In genomic region chr13:77072030-77072429, GRCm38 (mm10) we compare ENCODE assay signal across 16 mouse cellular contexts.
"Had no signal": no experiment of that assay in that cellular context is flagged by ENCODE, and none has a peak within 500 bp of the region (broad histone marks: within the 10 kb centered on the region; RNA-seq: fewer than 3 reads in every experiment).

No protein-coding gene starts in this region.

- H3K4me2 ChIP-seq: neural tube, embryonic 13.5 days; neural tube, embryonic 15.5 days; stomach, embryonic 15.5 days had no signal

- H3K4me1 ChIP-seq: neural tube, embryonic 13.5 days; neural tube, embryonic 15.5 days; stomach, embryonic 15.5 days had no signal

- H3K27ac ChIP-seq: neural tube, embryonic 13.5 days; neural tube, embryonic 15.5 days; stomach, embryonic 15.5 days; stomach, postnatal 0 days had no signal

- H3K27me3 ChIP-seq: neural tube, embryonic 13.5 days; neural tube, embryonic 15.5 days; stomach, embryonic 15.5 days had no signal

- DNase-seq: retina, postnatal 1 day; right cerebral cortex, adult 18-20 months; right cerebral cortex, postnatal 14 days; right cerebral cortex, postnatal 25 days; right cerebral cortex, postnatal 4 days; spleen, adult 18-20 months; thymus, adult 18-20 months; thymus, adult 2 months; thymus, postnatal 14 days; thymus, postnatal 25 days; thymus, postnatal 36 days; thymus, postnatal 4 days had no signal

- H3K9me3 ChIP-seq: stomach, embryonic 15.5 days had no signal

- H3K4me3 ChIP-seq: neural tube, embryonic 13.5 days; neural tube, embryonic 15.5 days; stomach, embryonic 15.5 days had no signal

- H3K9ac ChIP-seq: neural tube, embryonic 13.5 days; neural tube, embryonic 15.5 days; stomach, embryonic 15.5 days had no signal
